Mouse (Mus musculus): Measurements from ENCODE around the gene Scnn1g. TPM values are rescaled to one million over a fixed set of nuclear protein-coding genes. Genes with fewer than 3 reads are reported as not detected.

The Scnn1g gene
- total and polyA plus RNA-seq, 3 experiments = not detected

DNA sequence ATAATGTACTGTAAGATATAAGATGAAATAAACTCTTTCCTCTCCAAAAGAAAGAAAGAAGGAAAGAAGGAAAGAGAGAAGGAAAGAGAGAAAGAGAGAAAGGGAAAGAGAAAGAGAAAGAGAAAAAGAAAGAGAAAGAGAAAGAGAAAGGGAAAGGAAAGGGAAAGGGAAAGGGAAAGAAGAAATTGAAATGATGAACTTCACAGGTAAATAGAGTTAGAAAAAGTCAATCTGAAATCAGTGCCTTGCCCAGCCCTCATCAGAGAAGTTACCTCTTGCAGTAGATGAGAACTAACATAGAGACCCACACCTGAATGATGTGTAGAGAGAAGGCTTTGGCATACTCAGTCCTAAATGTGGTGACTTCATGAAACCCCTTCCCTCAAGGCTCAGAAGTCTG is 44.9 kb upstream of the Scnn1g start:
- no peaks in the 10 kb centered on the region for H3K9me3 ChIP-seq (replicated peaks; ENCODE audit: insufficient read depth, low read length)
- no peak for TF ChIP-seq NRF1 (IDR thresholded peaks at IDR 0.05; ENCODE audit: insufficient read depth, low read depth, low read length, poor library complexity, severe bottlenecking)
- TF ChIP-seq ZKSCAN1 (IDR thresholded peaks at IDR 0.05; ENCODE audit: low read depth, low read length) = no peak
- TF ChIP-seq USF1 (IDR thresholded peaks at IDR 0.05; ENCODE audit: low read depth, low read length) = no peak
- TF ChIP-seq BHLHE40 (IDR thresholded peaks at IDR 0.05; ENCODE audit: borderline replicate concordance, low read depth, low read length) = no peak
- no peak for TF ChIP-seq UBTF (IDR thresholded peaks at IDR 0.05; ENCODE audit: borderline replicate concordance, insufficient read depth, low read depth, low read length)
- TF ChIP-seq POLR2A (IDR thresholded peaks at IDR 0.05; ENCODE audit: control insufficient read depth in 1 of 2, insufficient read depth in 1 of 2, low read depth in 1 of 2, low read length in 2 of 2, poor library complexity in 1 of 2) = no peak
- no peak for TF ChIP-seq GATA1 (IDR thresholded peaks at IDR 0.05; ENCODE audit: low read depth, low read length)
- TF ChIP-seq TBP (IDR thresholded peaks at IDR 0.05; ENCODE audit: low read depth, low read length) = no peak
- TF ChIP-seq MAFK (IDR thresholded peaks at IDR 0.05; ENCODE audit: borderline replicate concordance, low read depth, low read length) = no peak
- TF ChIP-seq SIN3A (IDR thresholded peaks at IDR 0.05; ENCODE audit: low read length) = no peak
- TF ChIP-seq TAL1 (IDR thresholded peaks at IDR 0.05; ENCODE audit: low read length) = no peak
- H3K27me3 ChIP-seq (ENCODE audit: control insufficient read depth in 1 of 2, insufficient read depth in 2 of 2, low read length in 2 of 2) = no peaks in the 10 kb centered on the region
- no peak overlapping the region for H3K27ac ChIP-seq (ENCODE audit: control insufficient read depth, low read depth, low read length)
- H3K4me1 ChIP-seq (ENCODE audit: control insufficient read depth in 1 of 2, insufficient read depth in 2 of 2, low read length in 2 of 2) = no peaks in the 10 kb centered on the region
- no peak overlapping the region for H3K9ac ChIP-seq (ENCODE audit: control insufficient read depth, low read depth, low read length, poor library complexity, severe bottlenecking)
- peaks cover 2 to 6% of the 10 kb centered on the region in 2 experiments for H3K36me3 ChIP-seq (ENCODE audit: control insufficient read depth in 1 of 2, insufficient read depth in 2 of 2, low read length in 2 of 2)
- H3K4me3 ChIP-seq (ENCODE audit: control insufficient read depth in 1 of 2, insufficient read depth in 1 of 2, low read depth in 2 of 2, low read length in 2 of 2) = no peak overlapping the region
- no peak for DNase-seq (ENCODE audit: low read depth, low spot score)
- peaks cover 46% of the 10 kb centered on the region for H3K79me2 ChIP-seq (ENCODE audit: control insufficient read depth, insufficient read depth, low read length, poor library complexity)

DNA sequence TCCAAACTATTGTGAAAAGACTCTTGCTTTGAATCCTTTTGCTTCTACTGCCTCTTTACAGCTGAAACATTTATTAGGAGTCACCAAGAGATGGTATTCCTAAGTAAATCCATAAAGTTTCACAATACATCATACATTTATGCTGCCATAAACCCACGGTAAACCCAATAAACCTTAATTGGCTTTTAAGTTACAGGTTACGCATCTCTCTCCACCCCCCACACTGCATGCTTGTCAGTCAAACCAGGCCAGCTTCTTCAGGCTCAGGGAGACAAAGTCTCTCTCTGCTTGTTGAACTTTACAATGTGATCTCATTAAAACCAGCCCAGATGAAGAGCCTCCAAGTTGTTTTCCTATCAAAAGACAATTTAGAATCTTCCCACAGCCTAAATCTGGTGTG is 42.5 kb upstream of the Scnn1g start:
- H3K9me3 ChIP-seq (replicated peaks; ENCODE audit: insufficient read depth, low read length) = no peaks in the 10 kb centered on the region
- no peak overlapping the region for H3K4me3 ChIP-seq (ENCODE audit: control insufficient read depth in 1 of 2, insufficient read depth in 1 of 2, low read depth in 2 of 2, low read length in 2 of 2)
- H3K4me1 ChIP-seq (ENCODE audit: control insufficient read depth in 1 of 2, insufficient read depth in 2 of 2, low read length in 2 of 2) = no peaks in the 10 kb centered on the region
- H3K27me3 ChIP-seq (ENCODE audit: control insufficient read depth in 1 of 2, insufficient read depth in 2 of 2, low read length in 2 of 2) = no peaks in the 10 kb centered on the region
- no peak for DNase-seq (ENCODE audit: low read depth, low spot score)
- TF ChIP-seq ZC3H11A (IDR thresholded peaks at IDR 0.05; ENCODE audit: low read depth, low read length) = no peak
- no peak for TF ChIP-seq ETS1 (IDR thresholded peaks at IDR 0.05; ENCODE audit: low read depth, low read length)
- peaks cover 3 to 6% of the 10 kb centered on the region in 2 experiments for H3K36me3 ChIP-seq (ENCODE audit: control insufficient read depth in 1 of 2, insufficient read depth in 2 of 2, low read length in 2 of 2)
- H3K27ac ChIP-seq (ENCODE audit: control insufficient read depth, low read depth, low read length) = no peak overlapping the region
- H3K79me2 ChIP-seq (ENCODE audit: control insufficient read depth, insufficient read depth, low read length, poor library complexity) = peaks cover 44% of the 10 kb centered on the region
- H3K9ac ChIP-seq (ENCODE audit: control insufficient read depth, low read depth, low read length, poor library complexity, severe bottlenecking) = no peak overlapping the region

DNA sequence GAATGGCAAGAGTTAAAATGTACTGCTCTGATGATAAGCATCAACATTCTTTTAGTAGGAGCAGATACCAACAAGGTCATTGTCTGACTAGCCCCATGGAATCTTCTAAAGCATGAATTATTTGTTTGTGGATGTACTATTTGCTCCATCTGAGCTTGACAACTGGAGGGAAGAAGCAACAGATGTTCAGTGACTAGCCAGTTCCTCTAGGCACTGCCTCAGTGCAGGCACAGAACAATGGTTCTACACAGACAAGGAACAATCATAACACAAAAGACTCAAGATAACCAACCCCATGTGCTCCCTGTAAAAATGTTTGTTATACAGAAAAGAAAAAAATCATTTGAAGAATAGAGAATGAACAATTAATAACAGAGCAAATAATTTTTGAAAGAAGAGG is 37.1 kb upstream of the Scnn1g start:
- no peak for TF ChIP-seq POLR2A (IDR thresholded peaks at IDR 0.05; ENCODE audit: control insufficient read depth in 1 of 2, insufficient read depth in 1 of 2, low read depth in 1 of 2, low read length in 2 of 2, poor library complexity in 1 of 2)
- no peak for TF ChIP-seq RAD21 (IDR thresholded peaks at IDR 0.05; ENCODE audit: low read depth, low read length)
- no peak for TF ChIP-seq CHD1 (IDR thresholded peaks at IDR 0.05; ENCODE audit: low read depth, low read length)
- no peak for TF ChIP-seq ZKSCAN1 (IDR thresholded peaks at IDR 0.05; ENCODE audit: low read depth, low read length)
- no peak for TF ChIP-seq RCOR1 (IDR thresholded peaks at IDR 0.05; ENCODE audit: low read depth, low read length)
- TF ChIP-seq TCF12 (IDR thresholded peaks at IDR 0.05; ENCODE audit: low read depth, low read length) = no peak
- TF ChIP-seq ETS1 (IDR thresholded peaks at IDR 0.05; ENCODE audit: low read depth, low read length) = no peak
- TF ChIP-seq ZNF384 (IDR thresholded peaks at IDR 0.05; ENCODE audit: low read depth, low read length) = no peak
- TF ChIP-seq GABPA (IDR thresholded peaks at IDR 0.05; ENCODE audit: low read depth, low read length) = no peak
- no peak for TF ChIP-seq CTCF (IDR thresholded peaks at IDR 0.05 in 2 of 3, conservative IDR thresholded peaks at IDR 0.05 in 1 of 3; ENCODE audit: control insufficient read depth in 1 of 3, insufficient read depth in 1 of 3, low read depth in 2 of 3, low read length in 3 of 3, poor library complexity in 1 of 3, severe bottlenecking in 1 of 3)
- no peak for TF ChIP-seq MYC (IDR thresholded peaks at IDR 0.05; ENCODE audit: low read depth, low read length)
- no peak for TF ChIP-seq MAZ (IDR thresholded peaks at IDR 0.05; ENCODE audit: low read depth, low read length)
- Histone ChIP-seq H3K27ac (ENCODE audit: control insufficient read depth, low read depth, low read length) (no peak overlapping the region), H3K79me2 (ENCODE audit: control insufficient read depth, insufficient read depth, low read length, poor library complexity) (peaks cover 60% of the 10 kb centered on the region), H3K27me3 (ENCODE audit: control insufficient read depth in 1 of 2, insufficient read depth in 2 of 2, low read length in 2 of 2) (no peaks in the 10 kb centered on the region), H3K9ac (ENCODE audit: control insufficient read depth, low read depth, low read length, poor library complexity, severe bottlenecking) (no peak overlapping the region), H3K4me1 (ENCODE audit: control insufficient read depth in 1 of 2, insufficient read depth in 2 of 2, low read length in 2 of 2) (peaks cover 9 to 11% of the 10 kb centered on the region in 2 experiments), H3K36me3 (ENCODE audit: control insufficient read depth in 1 of 2, insufficient read depth in 2 of 2, low read length in 2 of 2) (peaks cover 9 to 35% of the 10 kb centered on the region in 2 experiments), H3K4me3 (ENCODE audit: control insufficient read depth in 1 of 2, insufficient read depth in 1 of 2, low read depth in 2 of 2, low read length in 2 of 2) (no peak overlapping the region), H3K9me3 (replicated peaks; ENCODE audit: insufficient read depth, low read length) (no peaks in the 10 kb centered on the region)
- DNase-seq (ENCODE audit: low read depth, low spot score) = no peak
